Mouse (Mus musculus) layer of hippocampus, adult 8-10 months (tissue): ENCODE measurements around the gene Hid1. TPM values are rescaled to one million over a fixed set of nuclear protein-coding genes. Genes with fewer than 3 reads are reported as not detected.
"Not testable (repeated sequence)": the region's sequence is repeated elsewhere in the genome, so short reads cannot be mapped to it uniquely, and the experiment has no call there.

Experiments
- DNase-seq, 2 experiments: peaks; one replicate each; pipeline ENCODE4 v3.0.0; 2022; ENCODE audit warnings: low spot score in 2 of 2
- total RNA-seq, 4 experiments: library from RNA; stranded (reverse); gene quantifications; 2 replicates each; pipeline ENCODE4 v1.2.4; 2022

Hid1 gene
- total RNA-seq: 100 to 1,000 TPM; 104 to 119 (median 117) TPM

DNA sequence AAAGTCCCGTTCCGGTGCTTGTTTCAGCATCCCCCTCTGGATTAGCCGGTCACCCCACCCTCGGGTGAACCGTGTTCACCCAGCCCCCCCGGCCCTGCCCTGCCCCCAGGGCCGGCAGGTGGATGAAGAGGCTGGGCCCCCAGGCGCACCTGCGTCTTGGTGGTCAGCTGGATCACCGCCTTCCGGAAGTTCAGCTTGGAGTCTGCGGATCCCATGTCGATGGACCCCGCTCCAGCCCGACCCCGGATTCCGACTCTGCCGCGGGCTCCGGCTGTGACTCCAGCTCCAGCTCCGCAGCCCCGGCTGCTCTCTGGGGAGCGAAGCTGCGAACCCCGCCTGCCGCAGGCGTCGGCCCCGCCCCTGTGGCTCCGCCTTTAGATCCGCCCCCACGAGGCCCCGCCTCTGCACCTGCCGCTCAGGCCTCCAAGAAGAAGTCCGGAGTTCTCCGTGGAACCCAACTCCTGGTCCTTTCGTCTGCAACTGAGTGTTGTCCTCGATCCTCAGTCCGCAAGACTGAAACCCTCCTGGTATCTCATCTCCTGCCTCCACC lies at the start of gene Hid1:
Gene Hid1 (minus strand): TSS at position 362 of the 550 bp plus-strand sequence.
- DNase-seq: peak; percentile 83 to 88

DNA sequence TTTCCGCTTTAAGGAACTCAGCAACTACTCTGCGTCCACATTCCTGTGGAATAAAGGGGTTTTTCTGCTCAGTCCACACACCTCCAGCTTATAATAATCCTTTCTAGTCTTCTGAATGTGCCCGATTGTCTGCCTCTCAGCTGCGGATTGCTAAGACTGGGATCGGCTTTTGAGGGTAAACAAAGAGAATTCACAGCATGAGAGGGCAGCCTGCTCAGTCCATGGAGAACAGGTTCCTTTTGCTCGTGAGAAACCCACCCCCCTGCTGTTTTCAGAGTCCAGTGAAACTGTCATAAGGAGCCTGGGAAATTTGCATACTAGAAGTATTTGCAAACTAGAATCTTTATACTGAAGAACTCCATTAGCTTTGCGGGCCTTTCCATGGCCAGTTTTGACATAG lies 42.0 kb upstream of the Hid1 start:
- DNase-seq: no peak

DNA sequence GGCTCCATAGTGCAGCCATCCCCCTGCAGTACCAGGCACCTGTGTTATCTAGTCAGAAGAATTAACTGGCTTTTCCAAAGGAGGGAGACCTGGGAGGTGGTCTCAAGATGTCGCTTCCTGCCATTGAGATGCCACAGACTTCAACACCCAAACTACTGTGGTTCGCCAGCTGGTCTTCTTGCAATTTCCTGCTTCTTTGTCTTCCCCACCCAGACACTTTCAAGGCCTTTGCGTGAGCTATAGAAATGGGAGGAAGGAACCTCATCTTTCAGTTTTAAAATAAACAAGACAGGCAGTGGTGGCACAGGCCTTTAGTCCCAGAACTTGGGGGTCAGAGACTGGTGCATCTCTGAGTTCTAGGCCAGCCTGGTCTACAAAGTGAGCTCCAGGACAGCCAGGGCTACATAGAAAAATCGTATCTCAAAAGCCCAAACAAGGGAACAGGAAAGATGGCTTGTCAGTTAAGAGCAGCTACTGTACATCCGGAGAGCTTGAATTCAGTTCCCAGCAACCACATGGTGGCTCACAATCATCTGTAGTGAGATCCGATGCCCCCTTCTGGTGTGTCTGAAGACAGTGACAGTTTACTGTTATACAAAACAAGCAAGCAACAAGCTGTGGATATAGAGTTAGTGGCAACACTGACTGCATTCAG lies 40.8 kb upstream of the Hid1 start:
- DNase-seq: no peak

DNA sequence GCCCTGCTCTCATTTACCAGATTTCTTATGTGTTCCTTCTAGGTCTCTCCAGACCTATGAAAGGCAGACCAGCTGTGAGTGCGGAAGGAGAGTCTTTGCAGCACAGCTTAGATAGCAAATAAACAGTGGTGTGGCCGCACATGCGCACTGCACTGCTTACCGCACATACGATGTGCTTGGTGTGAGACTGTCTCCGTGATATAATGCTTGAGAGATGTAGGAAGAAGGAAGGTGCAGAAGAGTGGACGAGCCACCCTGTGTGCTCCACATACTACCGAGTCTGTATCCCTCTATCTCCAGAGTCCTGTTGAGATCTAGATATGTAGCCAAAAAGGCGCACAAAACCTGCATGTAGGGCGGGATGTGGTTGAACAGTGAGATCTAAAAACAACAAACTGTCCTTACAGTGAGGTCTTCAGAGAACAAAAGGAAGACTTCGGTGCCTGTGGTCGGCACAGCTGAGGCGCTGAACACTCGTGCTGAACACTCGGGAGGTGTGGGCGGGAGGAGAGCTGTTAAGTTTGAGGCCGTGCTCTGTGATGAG lies 39.4 kb upstream of the Hid1 start:
- no peak for DNase-seq

DNA sequence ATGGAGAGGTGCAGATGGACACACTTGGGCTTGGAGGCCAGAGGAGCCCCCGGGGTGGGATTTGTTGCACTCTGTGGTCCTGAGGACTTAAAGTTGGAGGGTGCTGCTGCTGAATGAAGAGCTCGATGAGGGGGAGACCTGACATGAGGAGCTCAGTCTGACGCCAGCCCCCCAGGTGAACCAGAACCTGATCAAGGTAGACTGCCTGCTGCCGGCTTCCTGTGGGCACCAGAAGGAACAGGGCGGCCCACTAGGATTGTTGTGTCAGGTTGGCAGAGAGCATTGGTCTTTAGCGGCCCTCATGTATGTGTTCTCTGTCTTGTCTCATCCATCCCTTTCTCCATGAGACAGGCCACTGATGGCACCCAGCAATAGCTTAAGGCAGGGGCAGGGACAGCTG lies 38.2 kb upstream of the Hid1 start:
- no peak for DNase-seq

DNA sequence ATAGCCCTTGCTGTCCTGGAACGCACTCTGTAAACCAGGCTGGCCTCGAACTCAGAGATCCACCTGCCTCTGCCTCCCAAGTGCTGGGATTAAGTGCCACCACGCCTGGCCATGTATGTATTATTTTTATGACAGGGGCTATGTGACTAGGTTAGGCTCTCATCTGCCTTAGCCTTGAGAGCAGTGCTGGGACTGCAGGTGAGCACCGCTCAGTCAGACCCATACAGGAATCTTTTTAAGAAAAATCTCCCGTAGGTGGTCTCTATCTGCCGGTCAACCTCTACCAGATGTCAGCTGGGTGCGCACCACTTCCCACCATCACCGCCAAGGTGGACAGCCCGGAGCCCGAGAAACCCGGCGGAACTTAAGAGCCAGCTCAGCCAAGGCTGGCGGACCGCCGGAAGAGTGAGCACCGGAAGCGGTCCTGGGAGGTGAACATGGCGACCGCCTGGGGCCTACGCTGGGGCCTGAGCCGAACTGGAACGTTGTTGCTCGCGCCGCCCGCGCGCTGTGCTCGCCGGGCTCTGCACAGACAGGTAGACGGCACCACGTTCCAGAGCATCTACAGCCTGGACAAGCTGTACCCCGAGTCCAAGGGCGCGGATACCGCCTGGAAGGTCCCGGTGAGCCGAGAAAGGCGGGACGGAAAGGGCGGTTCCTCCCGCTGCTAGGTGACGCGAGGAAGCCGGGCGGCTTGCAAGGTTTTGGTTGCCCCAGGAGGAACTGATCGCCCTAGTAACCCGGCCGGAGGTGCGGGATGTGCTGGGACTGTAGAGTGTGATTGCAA lies 36.0 kb upstream of the Hid1 start, which contains the start of gene Mrpl58:
Gene Mrpl58 (plus strand): TSS at position 415 of the 787 bp plus-strand sequence.
- DNase-seq: peak in 1 of 2 experiments; percentile 83

DNA sequence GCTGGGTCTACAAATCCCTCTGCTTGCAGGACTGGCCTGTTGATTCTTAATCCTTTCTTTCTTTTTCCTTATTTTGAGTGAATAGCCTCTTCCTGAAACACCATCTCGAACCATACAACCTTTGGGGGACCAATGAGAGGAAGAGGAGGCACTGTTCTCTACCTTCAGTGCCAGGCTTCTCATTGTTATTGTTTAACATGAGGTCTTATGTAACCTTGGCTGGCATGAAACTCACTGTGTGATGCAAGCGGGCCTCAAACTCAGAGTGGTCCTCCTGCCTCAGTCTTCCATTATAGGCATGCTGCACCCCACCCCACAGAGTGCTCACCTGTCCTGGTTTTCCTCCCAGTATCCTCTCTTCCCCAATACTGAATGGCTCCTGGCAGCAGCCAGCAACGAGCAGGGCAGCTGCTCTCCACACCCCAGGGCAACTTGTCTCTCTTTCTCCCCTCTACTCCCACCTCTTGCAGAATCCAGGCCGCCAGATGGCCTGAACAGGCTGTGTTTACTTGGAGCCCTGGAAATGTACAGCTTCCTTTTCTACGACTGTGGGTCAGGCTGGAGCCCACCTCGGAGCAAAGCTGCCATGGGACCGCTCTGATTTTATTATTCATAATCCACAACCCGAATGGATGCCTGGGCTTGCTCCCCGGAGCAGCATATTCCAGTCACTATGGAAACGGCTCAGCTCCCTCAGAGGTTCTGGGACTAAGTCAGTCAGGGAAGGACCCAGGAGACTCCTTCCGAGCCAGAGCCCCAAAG lies 33.3 kb upstream of the Hid1 start:
- peak in 1 of 2 experiments; percentile 71 for DNase-seq

DNA sequence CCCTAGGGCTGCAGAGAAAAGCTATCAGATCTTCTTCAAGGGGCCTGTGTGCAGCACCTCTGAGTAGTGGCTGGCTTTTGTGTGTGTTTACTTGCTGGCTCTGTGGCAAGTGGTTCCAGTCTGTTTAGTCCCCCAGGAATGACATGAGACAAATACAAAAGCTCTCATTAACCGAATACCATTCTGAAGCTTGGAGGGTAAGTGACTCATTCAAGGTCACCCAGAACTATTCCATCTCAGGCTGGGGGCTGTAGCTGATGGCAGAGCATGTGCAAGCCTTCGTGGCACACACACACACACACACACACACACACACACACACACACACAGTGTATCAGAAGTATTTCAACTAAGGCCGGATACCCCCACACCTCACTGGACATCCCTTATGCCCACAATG lies 32.6 kb upstream of the Hid1 start:
- no peak for DNase-seq

DNA sequence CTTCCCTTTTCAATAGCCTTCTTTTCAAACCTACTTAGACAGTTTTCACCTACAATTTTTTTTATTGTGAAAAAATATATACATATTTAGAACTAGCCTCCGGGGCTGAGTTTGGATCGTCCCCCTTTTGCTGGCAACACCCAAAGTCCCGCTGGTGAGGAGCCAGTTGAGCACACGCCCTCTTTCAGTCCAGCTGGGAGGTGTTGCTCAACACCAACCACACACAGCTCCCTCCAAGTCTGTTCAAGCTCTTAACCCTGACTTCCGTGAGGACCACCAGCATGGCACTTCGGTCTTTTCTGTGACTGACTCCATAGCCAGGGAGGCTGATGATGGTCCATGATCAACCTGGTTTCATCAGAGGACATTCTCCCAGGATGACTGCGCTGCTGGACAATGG lies 30.5 kb upstream of the Hid1 start:
- no peak for DNase-seq

DNA sequence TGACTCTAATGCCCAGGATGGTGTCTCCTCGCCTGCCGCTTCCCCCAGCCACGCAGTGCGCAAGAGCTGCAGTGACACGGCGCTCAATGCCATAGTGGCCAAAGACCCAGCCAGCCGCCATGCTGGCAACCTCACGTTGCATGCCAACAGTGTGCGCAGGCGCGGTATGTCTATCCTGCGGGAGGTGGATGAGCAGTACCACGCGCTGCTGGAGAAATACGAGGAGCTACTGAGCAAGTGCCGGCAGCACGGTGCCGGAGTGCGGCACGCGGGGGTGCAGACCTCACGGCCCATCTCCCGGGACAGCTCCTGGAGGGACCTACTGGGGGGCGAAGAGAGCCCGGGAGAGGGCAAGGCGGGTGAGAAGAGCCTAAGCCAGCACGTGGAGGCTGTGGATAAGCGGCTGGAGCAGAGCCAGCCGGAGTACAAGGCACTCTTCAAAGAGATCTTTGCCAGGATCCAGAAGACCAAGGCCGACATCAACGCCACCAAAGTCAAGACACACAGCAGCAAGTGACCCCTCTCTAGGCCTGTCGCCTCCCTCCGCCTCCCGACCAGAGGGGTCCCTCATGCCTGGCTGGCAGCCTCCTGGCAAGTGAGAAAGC lies 26.3 kb upstream of the Hid1 start:
- no peak for DNase-seq

DNA sequence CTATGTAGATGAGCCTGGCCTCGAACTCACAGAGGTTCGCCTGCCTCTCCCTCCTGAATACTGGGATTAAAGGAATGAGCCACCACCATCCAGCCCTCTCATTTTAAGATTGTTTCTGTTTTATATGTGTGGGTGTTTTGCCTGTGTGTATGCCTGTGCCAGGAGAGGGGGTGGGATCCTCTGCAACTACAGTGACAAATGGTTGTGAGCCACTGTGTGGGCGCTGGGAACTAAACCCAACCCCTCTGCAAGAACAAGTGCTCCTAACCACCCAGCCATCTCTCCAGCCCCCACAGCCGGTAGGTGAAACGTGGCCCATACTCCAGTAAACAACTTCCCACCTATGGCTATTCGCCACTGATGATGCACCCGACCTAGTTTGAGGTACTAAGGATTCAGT lies 23.8 kb upstream of the Hid1 start:
- DNase-seq: no peak

DNA sequence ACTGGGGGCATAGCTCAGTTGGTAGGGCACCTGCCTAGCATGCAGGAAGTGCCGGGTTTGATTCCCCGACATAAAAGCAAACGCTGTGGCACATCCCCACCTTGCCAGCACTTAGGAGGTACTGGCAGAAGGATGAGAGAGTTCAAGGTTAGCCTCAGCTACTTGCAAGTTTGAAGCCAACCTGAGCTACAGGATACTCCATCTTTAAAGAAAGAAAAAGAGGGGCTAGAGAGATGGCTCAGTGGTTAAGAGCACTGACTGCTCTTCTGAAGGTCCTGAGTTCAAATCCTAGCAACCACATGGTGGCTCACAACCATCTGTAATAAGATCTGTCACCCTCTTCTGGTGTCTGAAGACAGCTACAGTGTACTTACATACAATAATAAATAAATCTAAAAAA lies 19.3 kb upstream of the Hid1 start:
- DNase-seq: not testable (repeated sequence)

DNA sequence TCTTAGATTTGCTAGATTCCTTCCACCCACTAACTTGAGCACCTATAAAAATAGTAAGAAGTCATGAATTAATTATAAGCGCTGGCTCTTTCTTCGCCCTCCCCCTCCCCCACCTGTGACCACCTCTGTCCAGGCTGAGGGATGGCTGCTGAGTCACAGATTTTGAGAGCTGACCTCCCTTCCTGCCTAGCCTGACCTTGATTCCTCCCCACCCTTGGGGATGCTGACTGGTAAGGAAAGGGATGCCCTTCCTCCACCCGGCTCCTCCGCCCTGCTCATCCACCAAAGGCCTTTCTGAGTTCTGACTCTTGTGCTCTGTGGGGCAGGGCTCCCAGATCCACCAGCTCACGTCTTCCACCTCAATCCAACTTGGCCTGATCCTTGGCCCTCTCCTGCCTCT lies 17.0 kb upstream of the Hid1 start:
- no peak for DNase-seq

DNA sequence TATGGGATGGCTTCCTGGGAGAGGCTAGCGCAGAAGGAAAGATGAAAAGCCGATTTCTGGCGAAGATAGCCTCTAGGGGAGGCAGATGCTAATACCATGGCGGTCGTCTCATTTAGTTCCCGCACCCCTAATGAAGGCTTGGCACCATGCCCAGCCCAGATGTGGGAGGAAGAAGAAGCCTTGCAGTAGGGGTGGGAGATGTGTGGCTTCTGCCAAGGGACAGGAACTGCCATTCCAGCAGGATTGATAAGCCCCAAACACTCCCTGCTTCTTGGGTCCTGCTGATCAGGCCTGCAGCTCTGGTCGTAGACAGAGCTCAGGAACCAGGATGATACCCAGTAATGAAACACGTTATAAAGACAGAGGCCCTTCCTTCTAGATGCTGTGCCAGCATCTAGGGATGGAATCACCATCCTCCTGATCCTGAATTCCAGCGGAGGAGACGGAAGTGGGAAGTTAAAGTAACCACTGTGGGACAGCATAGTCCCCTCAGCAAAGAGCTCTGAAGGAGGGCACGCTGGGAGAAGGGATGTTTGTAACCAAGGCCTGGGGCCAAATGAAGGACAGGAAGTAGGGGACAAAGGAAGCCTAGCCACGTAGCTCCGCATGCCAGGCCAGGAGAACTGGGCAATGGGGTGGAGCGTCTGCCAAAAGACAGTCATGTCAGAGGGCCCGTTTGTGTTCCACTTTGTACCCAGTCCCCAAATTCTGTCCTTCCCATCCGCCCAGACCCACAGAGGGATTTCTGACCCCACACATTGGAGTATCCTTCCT lies 16.3 kb upstream of the Hid1 start:
- DNase-seq: peak in 1 of 2 experiments; percentile 51

DNA sequence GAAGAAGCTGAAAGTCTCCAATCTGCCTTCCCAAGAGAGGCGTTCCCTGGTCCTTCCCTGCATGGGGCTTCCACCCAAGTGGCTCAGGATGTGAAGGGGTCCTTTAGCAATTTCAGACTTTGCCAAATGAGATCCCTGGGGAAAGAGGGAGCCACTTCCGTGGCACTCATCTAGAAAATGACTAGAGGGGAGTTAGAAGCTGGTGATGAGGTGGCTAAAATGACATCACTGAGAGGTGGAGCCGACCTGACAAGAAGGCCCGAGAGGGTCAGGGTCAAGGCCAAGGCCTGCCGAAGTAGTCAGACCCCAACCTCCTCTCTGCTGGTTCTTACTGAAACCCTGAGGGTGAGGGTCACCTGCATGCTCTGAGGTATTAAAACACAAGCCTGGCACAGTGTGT lies 15.3 kb upstream of the Hid1 start:
- no peak for DNase-seq

DNA sequence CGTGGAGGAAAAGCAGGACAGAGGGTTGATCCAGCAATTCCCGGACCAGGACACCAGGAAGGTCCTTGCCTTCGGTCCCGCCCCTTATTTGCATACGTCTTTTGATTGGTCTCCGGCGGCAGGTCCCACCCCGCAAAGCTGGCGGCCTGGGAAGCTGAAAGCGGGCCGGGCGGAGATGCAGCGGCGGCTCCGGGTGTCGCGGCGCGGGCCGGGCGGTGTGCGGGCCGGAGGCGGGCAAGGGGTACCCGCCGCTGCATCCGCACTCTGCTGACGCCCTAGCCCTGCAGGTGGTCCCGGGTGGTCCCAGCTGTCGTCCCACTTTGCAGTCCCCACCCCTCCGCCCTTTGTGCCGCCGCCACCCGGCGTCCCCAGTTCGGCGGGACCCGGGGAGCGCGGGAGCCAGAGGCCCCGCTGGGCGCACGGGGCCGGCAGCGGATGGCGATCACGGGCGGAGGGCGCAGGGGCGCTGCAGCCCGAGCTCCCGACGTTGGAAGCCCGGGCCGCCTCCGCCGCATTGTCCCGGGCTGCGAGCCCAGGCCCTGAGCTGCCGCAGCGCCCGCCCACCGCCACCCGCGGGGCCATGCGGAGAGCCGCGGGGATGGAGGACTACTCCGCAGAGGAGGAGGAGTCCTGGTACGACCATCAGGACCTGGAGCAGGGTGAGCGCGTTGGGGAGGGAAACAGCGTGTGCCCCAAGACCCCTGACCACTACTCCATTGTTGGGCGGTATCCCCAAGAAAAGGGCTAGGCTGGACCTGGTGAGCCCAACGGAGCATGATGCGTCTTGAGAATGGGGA lies 14.4 kb upstream of the Hid1 start, which contains the start of gene Cdr2l:
Gene Cdr2l (plus strand): TSS at position 174 of the 797 bp plus-strand sequence.
- peak; percentile 85 for DNase-seq

DNA sequence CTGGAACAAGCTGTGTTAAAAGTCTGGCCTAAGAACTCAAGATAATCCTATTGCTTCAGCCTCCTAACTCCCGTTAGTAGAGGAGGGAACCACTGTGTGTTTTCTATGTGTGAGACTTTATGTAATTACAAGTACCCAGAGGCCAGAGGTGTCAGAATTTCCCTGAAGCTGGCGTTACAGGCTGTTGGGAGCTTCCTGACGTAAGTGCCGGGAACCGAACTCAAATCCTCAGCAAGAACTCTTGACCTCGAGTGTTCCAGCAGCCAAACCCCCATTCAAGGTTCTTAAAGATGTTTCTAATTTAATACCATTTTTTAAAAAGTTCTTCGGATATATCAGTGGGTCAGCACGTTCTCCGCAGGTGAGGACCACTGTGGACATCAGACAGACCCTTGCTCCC lies 13.7 kb upstream of the Hid1 start:
- no peak for DNase-seq

DNA sequence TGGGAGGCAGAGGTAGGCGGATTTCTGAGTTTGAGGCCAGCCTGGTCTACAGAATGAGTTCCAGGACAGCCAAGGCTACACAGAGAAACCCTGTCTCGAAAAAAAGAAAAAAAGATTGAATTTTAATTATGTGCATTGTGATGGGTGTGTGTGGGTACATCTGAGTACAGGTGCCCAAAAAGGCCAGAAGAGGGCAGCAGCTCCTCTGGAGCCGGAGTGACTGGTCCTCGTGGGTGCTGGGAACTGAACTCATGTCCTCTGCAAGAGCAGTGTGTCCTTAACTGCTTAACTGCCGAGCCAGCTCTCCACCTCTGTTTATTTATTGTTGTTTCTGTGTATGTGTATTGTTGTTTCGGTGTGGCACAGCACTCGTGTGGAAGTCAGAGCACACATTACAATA lies 10.3 kb upstream of the Hid1 start:
- no peak for DNase-seq

DNA sequence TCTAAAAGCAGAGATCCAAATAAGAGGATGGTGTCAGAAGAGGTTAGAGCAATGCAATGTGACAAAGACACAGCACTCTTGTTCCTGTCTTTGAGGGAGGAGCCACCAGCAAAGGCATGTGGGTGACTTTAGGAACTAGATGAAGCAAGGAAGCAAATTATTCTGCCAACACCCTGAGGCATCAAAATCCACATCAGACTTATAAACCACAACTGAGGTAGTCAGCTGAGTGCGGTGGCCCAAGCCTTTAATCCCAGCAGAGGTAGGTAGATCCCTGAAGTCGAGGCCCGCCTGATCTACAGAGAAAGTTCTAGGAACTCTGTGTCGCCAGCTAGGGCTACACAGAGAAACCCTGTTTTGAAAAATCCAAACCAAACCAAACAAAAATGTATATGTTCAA lies 9.7 kb upstream of the Hid1 start:
- DNase-seq: no peak
